Mouse (Mus musculus): ENCODE measurements around the gene Tnfrsf9. TPM values are rescaled to one million over a fixed set of nuclear protein-coding genes. Genes with fewer than 3 reads are reported as not detected.
"Not testable (repeated sequence)": the region's sequence is repeated elsewhere in the genome, so short reads cannot be mapped to it uniquely, and the experiment has no call there.

Gene Tnfrsf9
- total and polyA plus RNA-seq, 2 experiments from 2014 or later: 0.09 to 0.52 TPM

GRCm38 (mm10) chr4:150901651-150902050 lies 12.7 kb upstream of the Tnfrsf9 start:
- H3K9ac ChIP-seq (replicated peaks; ENCODE audit: low read length): no peak overlapping the region
- no peaks in the 10 kb centered on the region for H3K4me1 ChIP-seq (ENCODE audit: insufficient read depth, low read length)
- H3K36me3 ChIP-seq (ENCODE audit: insufficient read depth, low read length): peaks cover 52% of the 10 kb centered on the region
- H3K4me2 ChIP-seq (ENCODE audit: low read depth, low read length): no peak overlapping the region
- no peaks in the 10 kb centered on the region for H3K27me3 ChIP-seq (ENCODE audit: insufficient read depth, low read length)
- H3K27ac ChIP-seq: no peak overlapping the region
- no peaks in the 10 kb centered on the region for H3K9me3 ChIP-seq (ENCODE audit: low read length)
- DNase-seq (ENCODE audit: low spot score) (peak; percentile 77), ATAC-seq (no peak)
- 46% methylated on average over 9 of the region's 9 CpGs for WGBS
- peak; percentile 92 for TF ChIP-seq CTCF (IDR thresholded peaks at IDR 0.05; ENCODE audit: low read depth)
- H3K4me3 ChIP-seq (ENCODE audit: low read length): no peak overlapping the region

GRCm38 (mm10) chr4:150902062-150902461 lies 12.3 kb upstream of the Tnfrsf9 start:
- DNase-seq (ENCODE audit: low spot score) (no peak), ATAC-seq (no peak)
- Histone ChIP-seq H3K4me3 (ENCODE audit: low read length) (no peak overlapping the region), H3K9me3 (ENCODE audit: low read length) (no peaks in the 10 kb centered on the region), H3K9ac (replicated peaks; ENCODE audit: low read length) (no peak overlapping the region), H3K36me3 (ENCODE audit: insufficient read depth, low read length) (peaks cover 48% of the 10 kb centered on the region), H3K27ac (no peak overlapping the region), H3K4me2 (ENCODE audit: low read depth, low read length) (no peak overlapping the region), H3K27me3 (ENCODE audit: insufficient read depth, low read length) (no peaks in the 10 kb centered on the region), H3K4me1 (ENCODE audit: insufficient read depth, low read length) (no peaks in the 10 kb centered on the region)
- 93% methylated on average over 12 of the region's 12 CpGs for WGBS
- no peak for TF ChIP-seq CTCF (IDR thresholded peaks at IDR 0.05; ENCODE audit: low read depth)

GRCm38 (mm10) chr4:150903091-150903742 lies 11.1 kb upstream of the Tnfrsf9 start:
- 93% methylated on average over 14 of the region's 14 CpGs for WGBS
- H3K4me1 ChIP-seq (ENCODE audit: insufficient read depth, low read length): no peaks in the 10 kb centered on the region
- H3K9ac ChIP-seq (replicated peaks; ENCODE audit: low read length): no peak overlapping the region
- DNase-seq (ENCODE audit: low spot score): no peak
- H3K27me3 ChIP-seq (ENCODE audit: insufficient read depth, low read length): no peaks in the 10 kb centered on the region
- no peak for ATAC-seq
- no peaks in the 10 kb centered on the region for H3K9me3 ChIP-seq (ENCODE audit: low read length)
- no peak for TF ChIP-seq CTCF (IDR thresholded peaks at IDR 0.05; ENCODE audit: low read depth)
- H3K36me3 ChIP-seq (ENCODE audit: insufficient read depth, low read length): peaks cover 42% of the 10 kb centered on the region
- H3K4me3 ChIP-seq (ENCODE audit: low read length): no peak overlapping the region
- H3K27ac ChIP-seq: no peak overlapping the region
- no peak overlapping the region for H3K4me2 ChIP-seq (ENCODE audit: low read depth, low read length)

- TF ChIP-seq CTCF (IDR thresholded peaks at IDR 0.05; ENCODE audit: low read depth): no peak
- DNase-seq (ENCODE audit: low spot score) (no peak), ATAC-seq (no peak)
- no peak overlapping the region for H3K27ac ChIP-seq
- no peaks in the 10 kb centered on the region for H3K9me3 ChIP-seq (ENCODE audit: low read length)
- H3K36me3 ChIP-seq (ENCODE audit: insufficient read depth, low read length): peaks cover 22% of the 10 kb centered on the region
- H3K4me3 ChIP-seq (ENCODE audit: low read length): no peak overlapping the region
- H3K9ac ChIP-seq (replicated peaks; ENCODE audit: low read length): no peak overlapping the region
- 96% methylated on average over 8 of the region's 8 CpGs for WGBS
- H3K4me2 ChIP-seq (ENCODE audit: low read depth, low read length): no peak overlapping the region
- H3K4me1 ChIP-seq (ENCODE audit: insufficient read depth, low read length): peaks cover 4% of the 10 kb centered on the region; the same call in 1 of the 2 replicates
- no peaks in the 10 kb centered on the region for H3K27me3 ChIP-seq (ENCODE audit: insufficient read depth, low read length)
Measured at GRCm38 (mm10) chr4:150907099-150907498, 7.3 kb upstream of the Tnfrsf9 start.

- peak; percentile 38 for TF ChIP-seq CTCF (IDR thresholded peaks at IDR 0.05; ENCODE audit: low read depth)
- not testable (repeated sequence) for H3K9ac ChIP-seq (replicated peaks; ENCODE audit: low read length); H3K9me3 ChIP-seq (ENCODE audit: low read length); H3K27me3 ChIP-seq (ENCODE audit: insufficient read depth, low read length); ATAC-seq; H3K27ac ChIP-seq; DNase-seq (ENCODE audit: low spot score); H3K4me1 ChIP-seq (ENCODE audit: insufficient read depth, low read length); H3K4me3 ChIP-seq (ENCODE audit: low read length)
- peaks cover 13% of the 10 kb centered on the region for H3K36me3 ChIP-seq (ENCODE audit: insufficient read depth, low read length)
- WGBS: 81% methylated on average over 5 of the region's 5 CpGs
- H3K4me2 ChIP-seq (ENCODE audit: low read depth, low read length): peak overlapping the region; percentile 71; the same call in 1 of the 2 replicates
Measured at GRCm38 (mm10) chr4:150908512-150908911, 5.8 kb upstream of the Tnfrsf9 start.

- DNase-seq (ENCODE audit: low spot score) (peak; percentile 99), ATAC-seq (peak; percentile 93)
- no peaks in the 10 kb centered on the region for H3K9me3 ChIP-seq (ENCODE audit: low read length)
- peak; percentile 12; the same call in 1 of the 2 replicates for TF ChIP-seq CTCF (IDR thresholded peaks at IDR 0.05; ENCODE audit: low read depth)
- H3K27me3 ChIP-seq (ENCODE audit: insufficient read depth, low read length): no peaks in the 10 kb centered on the region
- WGBS: under 1% methylated on average over 56 of the region's 56 CpGs
- H3K9ac ChIP-seq (replicated peaks; ENCODE audit: low read length): peak overlapping the region; percentile 69
- H3K27ac ChIP-seq: peak overlapping the region; percentile 83
- peak overlapping the region; percentile 71 for H3K4me2 ChIP-seq (ENCODE audit: low read depth, low read length)
- peaks cover 4% of the 10 kb centered on the region; the same call in 1 of the 2 replicates for H3K4me1 ChIP-seq (ENCODE audit: insufficient read depth, low read length)
- H3K36me3 ChIP-seq (ENCODE audit: insufficient read depth, low read length): 0 out of 2 replicates have a peak, but pooled peaks cover 5% of the 10 kb centered on the region
- peak overlapping the region; percentile 85 for H3K4me3 ChIP-seq (ENCODE audit: low read length)
Measured at GRCm38 (mm10) chr4:150909451-150910156, 4.8 kb upstream of the Tnfrsf9 start.

Data from hindbrain, postnatal 0 days (tissue).